Mouse (Mus musculus) neural tube, embryonic 13.5 days (tissue): ENCODE measurements around the gene Syce3. TPM values are rescaled to one million over a fixed set of nuclear protein-coding genes. Genes with fewer than 3 reads are reported as not detected.

Experiments used
- ATAC-seq: fragments of 200-750 bp; cut with Nextera tagmentation; 2 replicates; pipeline ENCODE4 v1.8.0; 2017; ENCODE audit warnings: low read depth, mild to moderate bottlenecking, moderate TSS enrichment, moderate library complexity
- H3K27ac ChIP-seq: fragments of 300-500 bp; sonication (generic); replicated peaks from 2 replicates; pipeline ENCODE4 v1.5.1; 2015; ENCODE audit warnings: moderate library complexity, mild to moderate bottlenecking, inconsistent platforms
- H3K27me3 ChIP-seq: fragments of 300-500 bp; sonication (generic); 2 replicates; pipeline ENCODE4 v1.6.1; 2015; ENCODE audit warnings: mild to moderate bottlenecking, inconsistent platforms
- H3K36me3 ChIP-seq: fragments of 300-500 bp; sonication (generic); 2 replicates; pipeline ENCODE4 v1.6.1; 2015; ENCODE audit warnings: mild to moderate bottlenecking, inconsistent platforms
- H3K4me1 ChIP-seq: fragments of 300-500 bp; sonication (generic); replicated peaks from 2 replicates; pipeline ENCODE4 v1.6.1; 2015; ENCODE audit warnings: inconsistent platforms
- H3K4me2 ChIP-seq: fragments of 300-500 bp; sonication (generic); 2 replicates; pipeline ENCODE4 v1.6.1; 2015; ENCODE audit warnings: inconsistent platforms, mild to moderate bottlenecking, moderate library complexity
- H3K4me3 ChIP-seq: fragments of 300-500 bp; sonication (generic); 2 replicates; pipeline ENCODE4 v1.5.1; 2015; ENCODE audit warnings: mild to moderate bottlenecking, inconsistent platforms
- H3K9ac ChIP-seq: fragments of 300-500 bp; sonication (generic); 2 replicates; pipeline ENCODE4 v1.6.1; 2015; ENCODE audit warnings: moderate library complexity, mild to moderate bottlenecking, inconsistent platforms
- H3K9me3 ChIP-seq: fragments of 300-500 bp; sonication (generic); 2 replicates; pipeline ENCODE4 v1.6.1; 2016; ENCODE audit warnings: inconsistent platforms
- WGBS: fragments of 180-500 bp; shearing (Covaris S2); methylation state at CpG from one replicate; pipeline ENCODE4 v1.1.7; 2015; 5-methylcytosine and 5-hydroxymethylcytosine counted together
- polyA plus RNA-seq: library from polyadenylated mRNA; unstranded; fragments of >200 nt; fragmentation: Nextera tagmentation; extraction: Ambion mirVana; gene quantifications from 2 replicates; pipeline ENCODE4 v1.2.1, GENCODE M21; 2015

The Syce3 gene
- polyA plus RNA-seq: not detected in 2 replicates

DNA sequence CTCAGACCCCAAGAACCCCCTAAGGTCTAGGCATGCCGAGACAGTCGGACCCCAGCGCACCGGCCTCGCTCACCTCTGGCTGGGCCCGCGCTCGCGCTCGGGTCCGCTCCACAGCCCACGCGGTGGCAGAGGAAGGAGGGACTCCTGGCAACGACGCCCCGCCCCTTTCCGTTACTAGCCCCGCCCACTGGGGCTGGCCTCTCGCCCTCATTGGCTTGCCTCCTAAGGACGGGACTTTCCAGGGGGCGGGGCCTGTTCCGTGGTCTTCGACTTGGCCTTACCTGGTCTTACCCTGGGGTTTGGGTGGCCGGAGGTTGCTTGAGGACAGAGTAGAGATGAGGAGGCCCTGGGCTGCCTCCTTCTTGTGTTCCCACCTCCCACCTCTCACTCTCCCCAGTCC is at the start of gene Syce3:
Gene Syce3 (minus strand): TSS at position 386 of the 400 bp plus-strand sequence.
- no peak within 1 kb of the TSS for H3K27ac ChIP-seq
- no peak within 1 kb of the TSS for H3K4me3 ChIP-seq
- H3K36me3 ChIP-seq: no peaks in the 10 kb centered on the region
- H3K9me3 ChIP-seq: peaks cover 16% of the 10 kb centered on the region; the same call in 1 of the 2 replicates
- H3K4me1 ChIP-seq: no peaks in the 10 kb centered on the region
- 82% methylated on average over 24 of the region's 24 CpGs for WGBS
- no peak within 1 kb of the TSS for H3K4me2 ChIP-seq
- H3K9ac ChIP-seq: no peak within 1 kb of the TSS
- H3K27me3 ChIP-seq: no peaks in the 10 kb centered on the region
- no peak for ATAC-seq

DNA sequence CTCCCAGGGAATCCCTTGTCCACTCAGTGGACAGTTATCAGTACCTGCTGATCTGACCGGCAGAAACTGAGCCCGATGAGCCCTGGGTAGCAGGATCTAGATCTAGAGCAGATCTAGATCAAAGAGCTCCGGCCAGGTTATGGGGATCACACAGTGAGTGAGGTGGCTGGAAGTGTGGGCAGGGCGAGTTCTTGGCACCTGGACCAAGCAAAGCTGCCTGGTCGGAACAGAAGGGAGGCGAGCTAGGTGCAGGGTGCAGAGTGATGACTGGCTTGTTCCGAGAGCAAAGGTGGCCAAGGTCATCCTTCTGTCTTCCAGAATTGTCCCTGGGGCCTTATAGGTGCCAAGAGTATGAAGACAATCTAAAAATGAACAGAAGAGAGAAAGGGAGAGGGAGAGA is 49.5 kb upstream of the Syce3 start:
- Histone ChIP-seq H3K9ac (no peak overlapping the region), H3K4me1 (peaks cover 26% of the 10 kb centered on the region), H3K4me3 (no peak overlapping the region), H3K27ac (no peak overlapping the region), H3K27me3 (no peaks in the 10 kb centered on the region), H3K4me2 (no peak overlapping the region), H3K9me3 (no peaks in the 10 kb centered on the region), H3K36me3 (peaks cover 80% of the 10 kb centered on the region)
- no peak for ATAC-seq
- WGBS: 89% methylated on average over 7 of the region's 7 CpGs

DNA sequence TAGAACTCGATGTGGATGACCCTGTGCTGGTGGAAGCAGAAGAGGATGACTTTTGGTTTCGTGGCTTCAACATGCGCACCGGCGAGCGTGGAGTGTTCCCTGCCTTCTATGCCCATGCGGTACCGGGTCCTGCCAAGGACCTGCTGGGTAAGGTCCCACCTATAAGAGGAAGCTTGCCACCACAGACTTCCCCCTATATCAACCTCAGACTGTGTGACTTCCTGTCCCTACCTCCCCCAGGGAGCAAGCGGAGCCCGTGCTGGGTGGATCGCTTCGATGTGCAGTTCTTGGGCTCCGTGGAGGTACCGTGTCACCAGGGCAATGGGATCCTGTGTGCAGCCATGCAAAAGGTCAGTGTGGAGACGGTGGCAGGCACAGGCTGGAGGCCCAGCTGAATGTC is 48.6 kb upstream of the Syce3 start:
- H3K4me3 ChIP-seq: no peak overlapping the region
- H3K36me3 ChIP-seq: peaks cover 76% of the 10 kb centered on the region
- H3K9me3 ChIP-seq: no peaks in the 10 kb centered on the region
- 95% methylated on average over 15 of the region's 15 CpGs for WGBS
- peaks cover 24% of the 10 kb centered on the region for H3K4me1 ChIP-seq
- no peak for ATAC-seq
- H3K4me2 ChIP-seq: no peak overlapping the region
- H3K9ac ChIP-seq: no peak overlapping the region
- no peak overlapping the region for H3K27ac ChIP-seq
- H3K27me3 ChIP-seq: no peaks in the 10 kb centered on the region

DNA sequence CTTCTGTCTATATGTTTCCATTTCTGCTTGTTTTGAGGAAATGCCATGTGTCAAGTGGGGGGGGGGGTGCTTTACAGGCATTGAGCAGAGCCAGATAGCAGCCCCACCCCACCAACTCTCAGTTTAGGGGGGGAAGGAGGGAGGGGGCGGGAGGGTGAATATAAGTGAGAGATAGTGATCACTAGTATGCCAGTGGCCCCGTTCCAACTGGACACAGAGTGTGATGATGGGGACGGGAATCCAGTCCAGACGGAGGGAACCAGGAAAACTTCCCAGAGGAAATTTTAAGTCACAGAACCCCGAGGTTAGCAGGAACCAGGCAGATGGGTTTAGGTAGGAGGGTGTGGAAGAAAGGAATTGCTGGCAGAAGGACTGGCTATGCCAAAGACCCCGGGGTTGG is 45.3 kb upstream of the Syce3 start:
- Histone ChIP-seq H3K9me3 (no peaks in the 10 kb centered on the region), H3K27ac (no peak overlapping the region), H3K27me3 (peaks cover 13% of the 10 kb centered on the region; the same call in 1 of the 2 replicates), H3K4me2 (peak overlapping the region; percentile 91), H3K4me3 (peak overlapping the region; percentile 73), H3K9ac (peak overlapping the region; percentile 91), H3K4me1 (peaks cover 32% of the 10 kb centered on the region), H3K36me3 (peaks cover 43% of the 10 kb centered on the region)
- ATAC-seq: no peak
- WGBS: 84% methylated on average over 6 of the region's 6 CpGs

DNA sequence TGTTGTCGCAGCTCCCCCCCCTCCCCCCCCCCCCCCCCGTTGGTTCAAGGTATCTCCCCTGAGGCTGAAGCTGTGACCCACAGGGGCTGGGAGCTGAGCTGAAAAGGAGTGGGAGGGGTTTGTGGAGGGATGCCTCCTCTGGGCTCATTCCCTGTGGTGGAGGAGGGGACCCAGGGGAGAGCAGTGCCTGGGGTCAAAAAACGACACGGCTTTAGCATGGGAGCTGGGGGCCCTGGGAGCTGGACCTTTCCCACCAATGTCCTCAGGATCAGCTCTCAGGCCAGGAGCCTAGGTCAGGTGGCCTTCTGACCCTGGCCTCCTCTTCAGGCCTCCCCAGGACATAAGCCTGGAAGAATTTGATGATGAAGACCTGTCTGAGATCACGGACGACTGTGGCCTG is 44.6 kb upstream of the Syce3 start:
- WGBS: 25% methylated on average over 4 of the region's 6 CpGs
- H3K4me3 ChIP-seq: peak overlapping the region; percentile 73
- H3K9ac ChIP-seq: peak overlapping the region; percentile 91
- peaks cover 32% of the 10 kb centered on the region for H3K4me1 ChIP-seq
- H3K4me2 ChIP-seq: peak overlapping the region; percentile 91
- peaks cover 36% of the 10 kb centered on the region for H3K36me3 ChIP-seq
- no peaks in the 10 kb centered on the region for H3K9me3 ChIP-seq
- H3K27me3 ChIP-seq: peaks cover 13% of the 10 kb centered on the region; the same call in 1 of the 2 replicates
- peak overlapping the region; percentile 83 for H3K27ac ChIP-seq
- peak; percentile 19; the same call in 1 of the 2 replicates for ATAC-seq

DNA sequence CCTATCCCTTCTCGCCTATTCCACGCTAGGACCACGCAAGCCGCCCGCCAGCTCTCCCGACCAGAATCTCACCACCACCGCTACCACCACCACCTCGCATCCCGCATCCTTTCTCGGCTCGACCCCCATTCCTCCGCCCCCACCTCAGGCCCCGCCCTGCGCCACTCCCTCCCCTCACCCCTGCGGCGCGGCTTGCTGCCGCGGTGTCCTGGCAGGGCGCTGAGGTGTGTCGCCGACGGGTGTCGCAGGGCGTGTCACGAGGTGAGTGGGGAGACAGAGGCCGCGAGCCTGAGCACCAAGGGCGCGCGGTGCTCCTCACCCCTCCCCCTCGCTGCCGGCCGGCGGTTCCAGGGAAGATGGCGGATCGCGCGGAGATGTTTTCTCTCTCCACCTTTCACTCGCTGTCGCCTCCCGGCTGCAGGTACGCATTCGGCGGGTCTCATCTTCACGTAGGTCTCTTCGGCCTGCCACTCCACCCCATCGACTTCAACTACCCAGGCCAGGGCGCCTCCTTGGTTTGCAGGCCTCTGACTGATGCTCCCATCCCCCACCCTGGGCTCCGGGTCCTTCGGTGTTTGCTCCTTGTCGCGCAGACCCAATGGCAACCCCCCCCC is 43.7 kb upstream of the Syce3 start, which contains the start of gene Mapk8ip2:
Gene Mapk8ip2 (plus strand): TSS at position 49 of the 614 bp plus-strand sequence.
- H3K4me1 ChIP-seq: peaks cover 32% of the 10 kb centered on the region

DNA sequence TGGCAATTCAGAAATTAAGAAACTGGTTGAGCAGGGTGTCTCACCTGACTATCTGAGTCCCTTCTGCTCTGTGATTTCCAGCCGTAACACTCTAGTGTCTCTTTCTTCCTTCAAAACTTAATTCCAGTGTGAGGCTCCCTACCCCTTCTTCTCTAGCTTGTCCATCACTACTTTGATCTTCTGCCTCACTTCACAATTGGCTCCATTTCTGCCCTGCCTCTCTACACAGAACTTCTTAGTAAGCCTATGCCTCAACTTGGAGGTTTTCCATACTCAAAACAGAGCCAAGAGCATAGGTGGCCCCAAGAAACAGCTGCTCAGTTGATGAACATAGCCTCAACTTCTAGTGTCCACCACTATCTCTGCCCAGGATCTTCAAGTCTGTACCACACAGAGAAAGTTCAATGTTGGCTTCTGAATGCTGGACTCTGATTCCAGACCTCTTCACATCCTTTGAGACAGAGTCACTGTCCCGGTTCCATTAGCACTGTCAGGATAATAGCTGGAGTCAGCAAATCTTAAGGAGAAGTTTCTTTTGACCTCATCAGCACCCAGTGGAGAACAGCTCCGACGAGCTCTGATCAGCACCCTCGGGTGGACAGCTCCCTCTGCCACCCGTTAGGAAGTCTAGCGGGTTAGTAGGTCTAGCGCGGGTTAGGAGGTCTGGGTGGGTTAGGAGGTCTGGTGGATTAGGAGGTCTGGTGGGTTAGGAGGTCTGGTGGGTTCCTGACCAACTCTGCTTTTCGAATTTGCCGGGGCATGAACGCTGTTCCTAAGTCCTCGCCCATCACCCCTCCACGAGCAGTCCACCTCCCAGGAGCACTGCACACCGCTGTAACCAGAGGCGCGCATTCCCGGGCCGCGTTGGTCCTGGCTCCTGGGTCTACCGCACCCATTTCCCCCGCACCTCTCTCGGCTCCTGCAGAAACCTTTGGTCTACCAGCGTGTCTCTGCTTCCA is 42.9 kb upstream of the Syce3 start:
- Histone ChIP-seq H3K4me2 (peak overlapping the region; percentile 91), H3K9me3 (no peaks in the 10 kb centered on the region), H3K27ac (peak overlapping the region; percentile 83), H3K4me1 (peaks cover 32% of the 10 kb centered on the region), H3K9ac (peak overlapping the region; percentile 91), H3K36me3 (peaks cover 20% of the 10 kb centered on the region), H3K4me3 (peak overlapping the region; percentile 73), H3K27me3 (peaks cover 16% of the 10 kb centered on the region; the same call in 1 of the 2 replicates)
- ATAC-seq: peak; percentile 87
- WGBS: 5% methylated on average over 24 of the region's 24 CpGs

More for the DNA sequence above, 43.7 kb upstream of the Syce3 start, which contains the start of gene Mapk8ip2:
- H3K4me3 ChIP-seq: peak within 1 kb of the TSS; percentile 73
- peaks cover 28% of the 10 kb centered on the region for H3K36me3 ChIP-seq
- peak within 1 kb of the TSS; percentile 83 for H3K27ac ChIP-seq
- ATAC-seq: peak; percentile 86
- peak within 1 kb of the TSS; percentile 91 for H3K4me2 ChIP-seq
- WGBS: under 1% methylated on average over 46 of the region's 53 CpGs
- peaks cover 16% of the 10 kb centered on the region; the same call in 1 of the 2 replicates for H3K27me3 ChIP-seq
- H3K9ac ChIP-seq: peak within 1 kb of the TSS; percentile 91
- H3K9me3 ChIP-seq: no peaks in the 10 kb centered on the region

DNA sequence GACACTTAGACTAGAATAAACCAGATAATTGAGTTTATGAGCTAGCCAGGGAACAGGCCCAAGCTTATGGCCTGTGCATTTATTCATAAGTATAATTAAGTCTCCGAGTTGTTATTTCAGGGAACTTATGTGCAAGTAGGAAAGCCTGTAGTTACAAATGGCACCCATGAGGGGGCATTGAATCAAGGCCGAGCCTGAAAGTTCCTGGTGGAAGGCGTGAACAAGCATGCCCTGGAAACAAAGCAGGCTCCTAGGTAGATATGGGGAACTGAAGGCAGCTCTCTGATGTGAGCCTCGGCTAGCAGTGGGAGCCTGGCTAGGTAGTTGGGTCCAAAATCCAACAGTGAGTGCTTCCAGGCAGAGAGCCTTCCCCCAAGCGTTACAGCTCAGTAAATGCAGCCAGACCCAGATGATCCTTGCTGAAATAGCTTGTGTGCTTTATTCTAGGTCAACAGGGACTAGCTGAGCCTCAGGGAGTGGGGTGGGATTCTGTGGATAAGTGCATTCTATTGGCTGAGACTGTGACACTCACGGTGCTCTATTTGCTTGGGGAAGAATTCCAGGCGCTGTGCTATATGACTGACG is 32.3 kb upstream of the Syce3 start:
- H3K27ac ChIP-seq: no peak overlapping the region
- no peaks in the 10 kb centered on the region for H3K36me3 ChIP-seq
- no peak overlapping the region for H3K4me3 ChIP-seq
- H3K9ac ChIP-seq: no peak overlapping the region
- H3K9me3 ChIP-seq: no peaks in the 10 kb centered on the region
- H3K4me2 ChIP-seq: no peak overlapping the region
- H3K4me1 ChIP-seq: no peaks in the 10 kb centered on the region
- ATAC-seq: no peak
- 39% methylated on average over 8 of the region's 8 CpGs for WGBS
- no peaks in the 10 kb centered on the region for H3K27me3 ChIP-seq

DNA sequence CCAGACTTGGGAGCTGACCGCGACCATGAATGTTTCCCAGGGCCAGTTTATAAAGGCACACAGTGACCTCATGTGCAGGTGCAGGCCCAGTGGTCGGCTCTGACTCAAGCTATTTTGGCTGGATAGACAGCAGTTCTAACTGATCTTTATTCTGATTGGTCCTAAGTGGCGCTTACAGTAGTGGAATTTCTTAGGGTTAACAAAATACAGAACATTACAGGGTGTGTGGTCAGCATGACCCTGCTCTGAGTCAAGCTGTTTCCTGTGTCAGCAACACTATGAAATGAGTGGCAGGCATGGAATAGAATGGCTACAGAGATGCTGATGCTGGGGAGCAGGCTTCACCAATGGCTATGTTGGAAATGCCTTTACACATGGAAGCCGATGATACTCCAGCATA is 25.6 kb upstream of the Syce3 start:
- 90% methylated on average over 5 of the region's 5 CpGs for WGBS
- Histone ChIP-seq H3K9me3 (no peaks in the 10 kb centered on the region), H3K36me3 (no peaks in the 10 kb centered on the region), H3K4me1 (peaks cover 11% of the 10 kb centered on the region; the same call in 1 of the 2 replicates), H3K27me3 (no peaks in the 10 kb centered on the region), H3K27ac (no peak overlapping the region), H3K4me2 (no peak overlapping the region), H3K4me3 (no peak overlapping the region), H3K9ac (no peak overlapping the region)
- no peak for ATAC-seq

DNA sequence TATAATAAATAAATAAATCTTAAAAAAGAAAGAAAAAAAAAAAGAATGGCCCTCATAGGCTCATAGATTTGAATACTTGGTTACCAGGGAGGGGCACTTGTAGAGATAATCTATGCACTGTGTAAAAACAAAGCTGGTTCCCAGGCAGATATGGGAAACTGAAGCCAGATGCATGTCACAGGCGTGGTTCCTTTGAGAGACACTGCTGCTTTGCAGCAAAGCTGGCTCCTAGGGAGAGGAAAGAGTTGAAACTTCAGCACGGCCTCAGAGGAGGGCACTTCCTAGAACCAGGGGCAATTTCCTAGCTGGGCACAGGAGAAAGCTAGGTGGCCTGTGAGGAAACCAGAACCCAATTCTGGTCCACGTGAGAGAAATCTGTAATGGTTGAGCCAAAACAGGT is 23.8 kb upstream of the Syce3 start:
- no peaks in the 10 kb centered on the region for H3K36me3 ChIP-seq
- H3K4me1 ChIP-seq: peaks cover 20% of the 10 kb centered on the region
- 85% methylated on average over 3 of the region's 3 CpGs for WGBS
- H3K9me3 ChIP-seq: no peaks in the 10 kb centered on the region
- H3K4me3 ChIP-seq: no peak overlapping the region
- no peaks in the 10 kb centered on the region for H3K27me3 ChIP-seq
- no peak overlapping the region for H3K9ac ChIP-seq
- H3K27ac ChIP-seq: no peak overlapping the region
- no peak overlapping the region for H3K4me2 ChIP-seq
- no peak for ATAC-seq

DNA sequence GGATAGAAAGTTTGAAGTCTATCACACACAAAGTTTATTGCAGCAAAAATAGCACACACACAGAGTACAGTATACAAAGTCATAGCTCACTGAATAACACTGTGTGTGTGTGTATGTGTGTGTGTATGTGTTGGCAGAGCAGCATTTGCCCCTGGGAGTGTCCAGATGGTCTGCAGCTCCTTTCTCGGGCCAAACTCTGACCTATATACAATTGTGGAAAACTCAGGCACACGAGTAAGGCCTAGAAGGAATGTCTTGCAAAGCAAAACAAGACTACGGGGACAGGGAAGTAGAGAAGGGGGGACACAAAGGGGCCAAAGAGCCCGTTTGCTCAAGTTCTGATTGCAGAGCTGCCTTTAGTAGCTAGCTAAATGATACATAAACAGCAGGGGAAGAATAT is 22.6 kb upstream of the Syce3 start:
- Histone ChIP-seq H3K4me1 (peaks cover 30% of the 10 kb centered on the region), H3K9me3 (no peaks in the 10 kb centered on the region), H3K27me3 (no peaks in the 10 kb centered on the region), H3K36me3 (no peaks in the 10 kb centered on the region; the same call in 1 of the 2 replicates), H3K4me3 (no peak overlapping the region), H3K4me2 (no peak overlapping the region), H3K27ac (no peak overlapping the region), H3K9ac (no peak overlapping the region)
- WGBS: 91% methylated on average over 4 of the region's 4 CpGs
- no peak for ATAC-seq

DNA sequence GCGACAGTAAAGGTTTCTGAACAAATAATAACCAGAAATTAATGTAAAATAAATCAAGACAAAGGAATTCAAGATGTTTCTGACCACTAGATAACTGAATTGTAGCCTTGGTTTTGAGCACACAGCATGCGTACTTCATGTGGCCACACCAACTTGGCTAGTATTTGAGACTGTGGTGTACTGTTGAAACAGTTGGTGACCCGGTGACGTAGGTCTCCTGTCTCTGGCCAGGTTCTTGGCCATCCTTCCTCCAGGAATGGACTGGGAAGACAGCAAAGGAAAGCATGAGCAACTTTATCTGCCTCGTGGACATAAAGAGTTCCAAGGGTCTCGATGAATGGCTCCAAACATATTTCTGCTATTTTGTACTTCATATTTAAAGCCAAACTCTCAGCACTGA is 21.5 kb upstream of the Syce3 start:
- H3K4me1 ChIP-seq: peaks cover 30% of the 10 kb centered on the region
- no peak overlapping the region for H3K27ac ChIP-seq
- H3K9ac ChIP-seq: 0 out of 2 replicates have a peak overlapping the region, but pooled peaks have one; percentile 3
- 94% methylated on average over 6 of the region's 6 CpGs for WGBS
- no peaks in the 10 kb centered on the region for H3K27me3 ChIP-seq
- ATAC-seq: no peak
- H3K9me3 ChIP-seq: no peaks in the 10 kb centered on the region
- no peak overlapping the region for H3K4me2 ChIP-seq
- peaks cover 11% of the 10 kb centered on the region for H3K36me3 ChIP-seq
- no peak overlapping the region for H3K4me3 ChIP-seq
